Mouse (Mus musculus) forebrain, embryonic 14.5 days (tissue): ENCODE results near the gene Lmbrd2. TPM values are rescaled to one million over a fixed set of nuclear protein-coding genes. Genes with fewer than 3 reads are reported as not detected.
"Not testable (repeated sequence)": the region's sequence is repeated elsewhere in the genome, so short reads cannot be mapped to it uniquely, and the experiment has no call there.

ENCODE experiments used
- ATAC-seq: fragments of 200-750 bp; cut with Nextera tagmentation; 2 replicates; pipeline ENCODE4 v1.8.0; 2017; ENCODE audit warnings: mild to moderate bottlenecking, moderate library complexity
- DNase-seq: peaks from one replicate; pipeline ENCODE4 v3.0.0-alpha.2; 2015; ENCODE audit warnings: low spot score
- H3K27ac ChIP-seq: fragments of 300-500 bp; sonication (generic); 2 replicates; pipeline ENCODE4 v1.5.1; 2014; ENCODE audit warnings: low read depth, mild to moderate bottlenecking, control low read depth, low read length, moderate library complexity
- H3K27me3 ChIP-seq: fragments of 300-500 bp; sonication (generic); replicated peaks from 2 replicates; pipeline ENCODE4 v1.6.1; 2014; ENCODE audit warnings: low read length, control low read depth, mixed read lengths; ENCODE audit not compliant: control insufficient read depth, insufficient read depth
- H3K36me3 ChIP-seq: fragments of 300-500 bp; sonication (generic); 2 replicates; pipeline ENCODE4 v1.6.1; 2014; ENCODE audit warnings: low read length, control low read depth; ENCODE audit not compliant: control insufficient read depth, insufficient read depth
- H3K4me1 ChIP-seq: fragments of 300-500 bp; sonication (generic); 2 replicates; pipeline ENCODE4 v1.6.1; 2014; ENCODE audit warnings: antibody characterized with exemption, low read length, control low read depth; ENCODE audit not compliant: control insufficient read depth, insufficient read depth
- H3K4me2 ChIP-seq: fragments of 300-500 bp; sonication (generic); 2 replicates; pipeline ENCODE4 v1.6.1; 2014; ENCODE audit warnings: mild to moderate bottlenecking, control low read depth, low read length
- H3K4me3 ChIP-seq: fragments of 300-500 bp; sonication (generic); 2 replicates; pipeline ENCODE4 v1.5.1; 2014; ENCODE audit warnings: low read depth, low read length, control low read depth
- H3K9ac ChIP-seq: fragments of 300-500 bp; sonication (generic); 2 replicates; pipeline ENCODE4 v1.6.1; 2014; ENCODE audit warnings: mild to moderate bottlenecking, low read length, control low read depth, moderate library complexity
- H3K9me3 ChIP-seq: fragments of 300-500 bp; sonication (generic); replicated peaks from 2 replicates; pipeline ENCODE4 v1.6.1; 2016; ENCODE audit warnings: low read length, control low read depth, mixed read lengths; ENCODE audit not compliant: control insufficient read depth
- whole genome bisulfite sequencing: fragments of 180-500 bp; shearing (Covaris S2); extraction: QIAGEN DNeasy Blood & Tissue Kit; methylation state at CpG from one replicate; pipeline ENCODE4 v1.1.7; 2014; 5-methylcytosine and 5-hydroxymethylcytosine counted together
- polyA plus RNA-seq: library from polyadenylated mRNA; unstranded; fragments of >200 nt; fragmentation: Nextera tagmentation; extraction: Ambion mirVana; gene quantifications from 2 replicates; pipeline ENCODE4 v1.2.1, GENCODE M21; 2014

Gene Lmbrd2
- polyA plus RNA-seq, 1 experiment from 2014 or later = 5.0 TPM

- Histone ChIP-seq H3K27me3 (no peaks in the 10 kb centered on the region), H3K9ac (no peak overlapping the region), H3K36me3 (no peaks in the 10 kb centered on the region), H3K4me1 (no peaks in the 10 kb centered on the region), H3K9me3 (no peaks in the 10 kb centered on the region), H3K4me3 (no peak overlapping the region), H3K4me2 (no peak overlapping the region), H3K27ac (no peak overlapping the region)
- 88% methylated on average over 5 of the region's 5 CpGs for WGBS
- no peak for ATAC-seq
- no peak for DNase-seq
Measured at GRCm38 (mm10) chr15:9216446-9216845, 76.1 kb downstream of the Lmbrd2 start.

- H3K4me3 ChIP-seq, H3K27ac ChIP-seq, H3K9me3 ChIP-seq, ATAC-seq, DNase-seq, H3K4me2 ChIP-seq, H3K36me3 ChIP-seq, H3K4me1 ChIP-seq, H3K27me3 ChIP-seq, H3K9ac ChIP-seq: not testable (repeated sequence)
- WGBS = 85% methylated on average over 4 of the region's 4 CpGs
Measured at GRCm38 (mm10) chr15:9230917-9231316, 90.6 kb downstream of the Lmbrd2 start.

GRCm38 (mm10) chr15:9246345-9246744 lies 106.0 kb downstream of the Lmbrd2 start:
- H3K27me3 ChIP-seq = no peaks in the 10 kb centered on the region
- H3K36me3 ChIP-seq = no peaks in the 10 kb centered on the region
- ATAC-seq (no peak), DNase-seq (no peak)
- H3K4me1 ChIP-seq = no peaks in the 10 kb centered on the region
- H3K27ac ChIP-seq = no peak overlapping the region
- H3K9me3 ChIP-seq = no peaks in the 10 kb centered on the region
- no peak overlapping the region for H3K4me2 ChIP-seq
- no peak overlapping the region for H3K4me3 ChIP-seq
- H3K9ac ChIP-seq = no peak overlapping the region

Other genes with a start within 250 kb of the Lmbrd2 start
- 10.4 and 11.3 TPM in 2 replicates for gene Ranbp3l, start 172.6 kb upstream of the Lmbrd2 start, polyA plus RNA-seq
- 23.4 TPM in 2 replicates for gene Nadk2, start 69.3 kb upstream of the Lmbrd2 start, polyA plus RNA-seq
- gene Skp2, start 14.9 kb downstream of the Lmbrd2 start, polyA plus RNA-seq = 49.2 and 55.7 TPM in 2 replicates
- gene Ugt3a1, start 136.3 kb downstream of the Lmbrd2 start, polyA plus RNA-seq = not detected in 2 replicates
- not detected in 2 replicates for gene Ugt3a2, start 195.0 kb downstream of the Lmbrd2 start, polyA plus RNA-seq